Mouse (Mus musculus) left cerebral cortex, postnatal 25 days (tissue): ENCODE measurements around the gene Reln. TPM values are rescaled to one million over a fixed set of nuclear protein-coding genes. Genes with fewer than 3 reads are reported as not detected.

Source experiments
- DNase-seq, 2 experiments: peaks; one replicate each; pipeline ENCODE4 v3.0.0; 2022; ENCODE audit warnings: low spot score in 2 of 2, mixed read lengths in 1 of 2
- intact Hi-C: fragments of 180-260 bp; cut with DNase I; formaldehyde crosslinking; loops from one replicate; pipeline ENCODE4 v1.15.1; 2025
- total RNA-seq, 2 experiments: library from RNA; stranded (reverse); gene quantifications; 2 replicates each; pipeline ENCODE4 v1.2.3; 2021

Gene Reln
- total RNA-seq, 2 experiments from 2014 or later = 77.3 to 78.9 TPM

DNA sequence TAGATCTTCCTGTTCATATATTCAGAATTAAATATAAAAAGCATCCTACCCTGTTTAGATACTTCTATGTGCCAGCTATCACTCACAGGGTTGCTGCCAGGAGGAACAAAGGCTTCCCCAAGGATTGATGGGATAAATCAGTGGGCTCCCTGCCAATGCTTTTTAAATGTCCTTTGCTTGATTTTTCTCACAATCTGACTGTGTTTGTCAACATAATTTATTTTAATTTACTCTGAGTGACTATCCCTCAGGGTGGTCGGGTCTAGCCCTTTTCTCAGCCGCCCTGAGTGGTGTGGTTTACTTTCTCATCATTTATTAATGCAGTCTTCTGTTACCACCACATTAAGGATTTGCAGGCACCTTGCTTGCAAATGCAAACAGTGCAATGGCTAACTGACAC lies 205.5 kb downstream of the Reln start:
- no peak for DNase-seq
- intact Hi-C loops = no loop called here

GRCm38 (mm10) chr5:22134402-22134801 lies 210.1 kb downstream of the Reln start:
- intact Hi-C loops = no loop called here
- no peak for DNase-seq

- no peak for DNase-seq
- intact Hi-C loops = no loop called here
These were observed 212.6 kb downstream of the Reln start for GRCm38 (mm10) chr5:22131730-22132522.

GRCm38 (mm10) chr5:22127583-22127982 lies 216.9 kb downstream of the Reln start:
- intact Hi-C loops = no loop called here
- no peak for DNase-seq

- DNase-seq = no peak
- intact Hi-C loops = no loop called here
These were observed 225.2 kb downstream of the Reln start for GRCm38 (mm10) chr5:22119296-22119695.

DNA sequence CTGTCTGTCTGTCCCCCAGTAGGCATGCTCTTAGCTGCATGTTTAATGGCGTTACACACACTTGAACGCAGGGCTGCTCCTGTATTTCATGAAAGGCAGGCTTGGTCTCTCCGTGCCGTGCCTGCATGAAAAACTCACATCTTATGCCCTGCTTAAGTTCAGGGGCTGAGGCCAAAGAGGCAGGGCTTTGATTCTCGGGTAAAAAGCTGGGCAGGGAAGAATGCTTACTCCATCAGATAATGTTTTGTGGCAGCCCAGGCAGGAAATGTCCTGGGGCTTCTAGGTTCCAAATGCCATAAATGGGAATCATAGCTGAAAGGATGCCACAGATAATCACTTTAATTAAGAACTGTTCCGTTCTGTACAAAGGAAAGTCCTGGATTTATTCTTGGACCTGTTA lies 226.0 kb downstream of the Reln start:
- intact Hi-C loops = no loop called here
- DNase-seq = no peak

GRCm38 (mm10) chr5:22116922-22117321 lies 227.6 kb downstream of the Reln start:
- intact Hi-C loops = no loop called here
- DNase-seq = no peak

- intact Hi-C loops = no loop called here
- no peak for DNase-seq
These were observed 237.6 kb downstream of the Reln start for GRCm38 (mm10) chr5:22106811-22107485.

GRCm38 (mm10) chr5:22094984-22095383 lies 249.5 kb downstream of the Reln start:
- DNase-seq = no peak
- intact Hi-C loops = no loop called here

DNA sequence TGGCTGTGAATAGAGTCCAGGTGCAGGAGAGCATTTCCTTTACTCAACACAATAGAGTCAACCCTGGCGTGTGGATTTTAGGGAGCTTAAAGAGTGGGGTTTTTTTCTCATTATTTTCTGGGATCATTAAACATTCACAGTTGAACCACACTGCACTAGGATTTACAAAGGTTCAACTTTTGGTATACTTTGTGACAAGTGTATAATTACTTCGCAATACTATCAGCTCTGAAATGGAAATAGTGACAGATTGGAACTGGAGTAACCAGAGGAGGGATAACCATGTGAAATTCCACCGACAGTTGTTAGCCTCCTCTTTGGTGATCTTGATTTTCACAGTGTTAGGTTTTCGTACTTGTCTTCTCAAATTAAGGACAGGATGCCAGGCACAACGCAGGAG lies 250.5 kb downstream of the Reln start:
- no peak for DNase-seq
- intact Hi-C loops = no loop called here

- intact Hi-C loops = no loop called here
- DNase-seq = no peak
These were observed 251.2 kb downstream of the Reln start for GRCm38 (mm10) chr5:22093157-22093865.

DNA sequence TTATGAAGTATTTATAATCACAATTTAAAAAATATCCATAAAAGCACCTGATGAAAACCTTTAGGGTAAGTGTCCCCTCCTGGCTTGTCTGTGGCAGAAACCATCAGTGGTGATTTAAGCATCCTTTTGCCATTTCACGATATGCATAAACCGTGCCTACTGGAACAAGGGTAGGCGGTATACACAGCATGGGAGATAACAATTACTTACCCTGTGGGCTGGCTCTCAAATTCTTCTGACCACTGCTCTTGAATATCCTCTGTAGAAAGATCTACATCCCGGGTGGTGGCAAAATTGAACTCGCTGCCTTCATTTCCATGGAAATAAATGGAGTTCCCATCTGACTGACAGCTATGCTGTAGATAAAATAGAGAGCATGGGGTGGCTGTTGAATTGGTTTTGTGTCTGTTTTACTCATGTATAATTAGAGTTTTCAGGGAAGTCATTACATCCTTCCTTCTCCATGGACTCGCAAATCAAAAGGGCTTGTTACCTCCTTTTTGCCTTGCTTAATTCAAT lies 264.0 kb downstream of the Reln start:
- DNase-seq = no peak
- intact Hi-C loops = no loop called here

- DNase-seq = no peak
- intact Hi-C loops = no loop called here
These were observed 269.5 kb downstream of the Reln start for GRCm38 (mm10) chr5:22074971-22075370.

- intact Hi-C loops = no loop called here
- no peak for DNase-seq
These were observed 271.9 kb downstream of the Reln start for GRCm38 (mm10) chr5:22072591-22072990.

DNA sequence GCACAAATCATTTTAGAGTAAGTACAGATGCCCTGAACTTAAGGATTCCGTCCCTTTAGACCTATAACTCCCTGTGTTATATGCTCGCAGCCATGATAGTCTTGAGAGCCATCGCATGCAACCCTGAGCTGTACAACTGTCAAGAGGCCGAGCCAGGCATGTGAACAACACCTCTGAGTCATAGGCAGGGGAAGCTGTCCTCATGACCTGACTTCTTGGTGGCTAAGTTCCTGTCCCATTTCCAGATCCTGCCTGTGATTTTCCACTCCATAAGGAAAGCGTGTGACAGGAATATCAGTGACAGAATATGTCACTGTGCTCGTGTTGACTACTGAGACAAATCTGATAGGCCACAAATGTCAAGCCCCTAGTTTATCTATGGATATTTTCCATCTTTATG lies 285.3 kb downstream of the Reln start:
- DNase-seq = no peak
- intact Hi-C loops = no loop called here

GRCm38 (mm10) chr5:22041825-22042224 lies 302.7 kb downstream of the Reln start:
- intact Hi-C loops = no loop called here
- DNase-seq = peak in 1 of 2 experiments; percentile 51

GRCm38 (mm10) chr5:22039375-22040149 lies 304.9 kb downstream of the Reln start:
- intact Hi-C loops = no loop called here
- no peak for DNase-seq

GRCm38 (mm10) chr5:22035201-22035600 lies 309.3 kb downstream of the Reln start:
- no peak for DNase-seq
- intact Hi-C loops = no loop called here

- DNase-seq = no peak
- intact Hi-C loops = no loop called here
These were observed 311.5 kb downstream of the Reln start for GRCm38 (mm10) chr5:22033039-22033438.

DNA sequence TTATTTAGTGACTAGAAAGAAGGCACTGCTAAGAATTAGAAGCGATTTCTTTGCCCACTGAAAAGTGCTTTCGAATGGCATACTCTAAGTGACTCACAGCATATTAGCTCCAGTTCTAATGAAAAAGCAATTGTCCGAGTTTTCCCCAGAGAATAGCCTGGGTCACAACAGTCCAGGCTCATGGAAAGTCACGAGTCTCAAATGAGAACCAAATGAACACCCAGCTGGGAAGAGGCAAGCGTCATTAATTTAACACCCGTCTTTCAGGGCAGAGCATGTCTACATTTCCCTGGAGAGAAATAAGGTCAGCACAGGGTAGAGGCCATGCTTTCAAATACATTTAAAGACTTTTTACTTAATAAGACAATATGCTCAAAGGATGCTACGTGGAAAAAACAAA lies 312.8 kb downstream of the Reln start:
- intact Hi-C loops = no loop called here
- no peak for DNase-seq
